Mouse (Mus musculus): ENCODE measurements around the gene Dpm2. TPM values are rescaled to one million over a fixed set of nuclear protein-coding genes. Genes with fewer than 3 reads are reported as not detected.

The Dpm2 gene
- polyA plus RNA-seq, 1 experiment from 2014 or later: 62.0 TPM

GRCm38 (mm10) chr2:32602600-32603054, 32.0 kb downstream of the Dpm2 start:
- WGBS: under 1% methylated on average over 11 of the region's 11 CpGs
- Histone ChIP-seq H3K4me2 (peak overlapping the region; percentile 67), H3K4me3 (peak overlapping the region; percentile 43), H3K27me3 (no peaks in the 10 kb centered on the region), H3K4me1 (replicated peaks) (peaks cover 21% of the 10 kb centered on the region), H3K9me3 (replicated peaks) (no peaks in the 10 kb centered on the region), H3K36me3 (peaks cover 4% of the 10 kb centered on the region; the same call in 1 of the 2 replicates), H3K9ac (0 out of 2 replicates have a peak overlapping the region, but pooled peaks have one; percentile 15), H3K27ac (peak overlapping the region; percentile 60)
- no peak; the same call in 1 of the 2 replicates for ATAC-seq (replicated peaks; ENCODE audit: insufficient number of reproducible peaks, insufficient read depth, low FRiP score, low read depth)

DNA sequence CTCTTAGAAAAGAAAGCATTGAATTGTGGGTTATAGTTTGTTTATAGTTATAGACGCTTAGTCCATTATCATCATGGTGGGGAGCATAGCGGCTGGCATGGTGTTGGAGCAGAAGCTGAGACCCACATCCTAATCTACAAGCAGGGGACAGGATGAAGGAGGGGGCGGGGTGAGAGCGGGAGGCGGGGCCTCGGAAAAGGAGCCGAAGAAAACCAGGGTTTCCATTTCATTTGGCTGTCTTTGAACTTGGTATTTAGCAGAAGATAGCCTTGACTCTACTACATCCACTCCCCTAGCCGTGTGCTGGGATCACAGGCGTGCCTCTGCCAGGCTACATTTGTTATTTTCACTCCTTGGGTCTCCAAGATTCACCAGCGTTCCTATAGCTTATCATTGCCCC, 34.0 kb downstream of the Dpm2 start:
- H3K36me3 ChIP-seq: no peaks in the 10 kb centered on the region
- no peak for ATAC-seq (replicated peaks; ENCODE audit: insufficient number of reproducible peaks, insufficient read depth, low FRiP score, low read depth)
- H3K27ac ChIP-seq: no peak overlapping the region
- no peaks in the 10 kb centered on the region for H3K27me3 ChIP-seq
- H3K9ac ChIP-seq: no peak overlapping the region
- WGBS: 35% methylated on average over 10 of the region's 10 CpGs
- no peak overlapping the region for H3K4me3 ChIP-seq
- no peaks in the 10 kb centered on the region for H3K9me3 ChIP-seq (replicated peaks)
- H3K4me2 ChIP-seq: no peak overlapping the region
- H3K4me1 ChIP-seq (replicated peaks): peaks cover 39% of the 10 kb centered on the region

DNA sequence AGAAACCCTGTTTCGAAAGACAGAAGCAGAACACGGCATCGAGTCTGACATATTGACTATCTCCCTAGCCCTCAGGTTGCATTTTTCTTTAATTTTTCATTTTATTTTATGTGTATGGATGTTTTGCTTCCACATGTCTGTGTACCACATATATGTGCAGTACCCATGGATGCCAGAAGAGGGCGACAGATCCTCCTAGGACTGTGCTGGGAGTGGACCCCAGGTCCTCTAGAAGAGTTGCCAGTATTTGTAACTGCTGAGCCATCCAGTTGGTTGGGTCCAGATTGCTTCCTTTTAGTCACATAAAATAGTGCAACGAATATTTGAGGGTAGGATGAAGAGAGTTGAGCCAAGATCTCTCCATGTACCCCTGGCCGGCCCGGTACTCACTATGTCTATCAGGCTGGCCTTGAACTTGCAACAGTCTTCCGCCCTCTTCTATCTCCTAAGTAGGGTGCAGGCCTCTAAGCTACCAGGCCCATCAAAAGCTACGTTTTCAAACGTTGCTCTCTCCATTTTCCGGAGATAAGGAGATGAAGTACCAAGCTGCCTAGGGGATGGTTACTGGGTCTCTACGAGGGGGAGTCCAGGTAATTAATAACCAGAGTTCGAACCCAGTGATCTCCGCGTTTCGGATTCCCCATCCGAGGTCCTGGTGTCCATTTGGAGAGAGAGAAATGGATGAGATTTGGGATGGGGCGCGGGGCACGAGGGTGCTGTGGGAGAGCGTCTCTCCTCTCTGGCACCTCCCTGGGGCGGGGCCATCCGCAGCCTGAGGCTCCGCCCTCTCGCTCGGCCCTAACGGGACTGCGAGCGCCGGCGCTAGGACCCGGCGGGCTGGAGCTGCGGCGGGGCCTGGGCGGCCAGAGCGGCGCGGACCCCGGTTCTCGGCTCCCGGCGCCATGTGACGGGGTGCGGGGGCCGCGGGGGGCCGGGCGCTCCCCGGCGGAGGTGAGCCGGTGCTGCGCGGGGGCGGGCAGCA, 35.8 kb downstream of the Dpm2 start:
- H3K27me3 ChIP-seq: no peaks in the 10 kb centered on the region
- H3K27ac ChIP-seq: peak overlapping the region; percentile 94
- peak overlapping the region; percentile 79 for H3K4me3 ChIP-seq
- H3K9ac ChIP-seq: peak overlapping the region; percentile 83
- H3K9me3 ChIP-seq (replicated peaks): no peaks in the 10 kb centered on the region
- no peaks in the 10 kb centered on the region for H3K36me3 ChIP-seq
- ATAC-seq (replicated peaks; ENCODE audit: insufficient number of reproducible peaks, insufficient read depth, low FRiP score, low read depth): peak; percentile 77
- 11% methylated on average over 53 of the region's 55 CpGs for WGBS
- peak overlapping the region; percentile 95 for H3K4me2 ChIP-seq
- H3K4me1 ChIP-seq (replicated peaks): peaks cover 53% of the 10 kb centered on the region

DNA sequence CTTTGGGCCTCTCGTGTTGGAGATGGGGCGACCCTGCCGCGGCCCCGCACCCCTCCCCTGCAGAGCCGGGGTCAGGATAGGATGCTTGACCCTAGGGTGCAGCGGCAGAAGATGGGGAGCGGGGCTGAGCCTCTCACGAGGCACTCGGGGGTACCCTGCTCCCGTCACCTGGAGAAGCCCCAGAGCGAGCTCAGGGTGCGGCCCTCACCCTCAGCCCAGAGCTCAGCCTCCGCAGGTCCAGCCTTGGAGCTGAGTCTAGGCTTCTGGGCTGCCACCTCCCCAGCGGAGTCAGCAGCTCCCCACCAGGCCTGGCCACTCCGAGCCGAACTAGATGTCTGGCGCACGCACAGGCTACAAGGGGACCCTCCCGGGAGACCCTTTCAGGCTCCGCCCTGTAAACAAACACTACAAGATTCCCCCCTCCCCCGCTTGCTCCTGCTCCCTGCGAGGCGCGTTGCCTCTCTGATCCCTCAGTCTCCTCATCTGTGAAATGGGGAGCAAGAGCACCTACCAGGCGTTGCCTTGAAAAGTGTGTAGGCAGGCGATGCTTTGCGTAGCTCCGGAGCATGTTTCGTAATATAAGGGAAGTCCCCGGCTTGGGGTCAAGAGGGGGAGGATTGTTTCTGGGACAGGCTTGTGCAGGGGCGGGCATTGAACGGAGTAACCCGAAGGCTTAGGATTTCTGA, 36.7 kb downstream of the Dpm2 start:
- Histone ChIP-seq H3K27me3 (no peaks in the 10 kb centered on the region), H3K4me1 (replicated peaks) (peaks cover 52% of the 10 kb centered on the region), H3K36me3 (no peaks in the 10 kb centered on the region), H3K4me3 (peak overlapping the region; percentile 79), H3K9ac (peak overlapping the region; percentile 83), H3K4me2 (peak overlapping the region; percentile 95), H3K27ac (peak overlapping the region; percentile 94), H3K9me3 (replicated peaks) (no peaks in the 10 kb centered on the region)
- no peak for ATAC-seq (replicated peaks; ENCODE audit: insufficient number of reproducible peaks, insufficient read depth, low FRiP score, low read depth)
- WGBS: 4% methylated on average over 34 of the region's 34 CpGs

GRCm38 (mm10) chr2:32608141-32608777, 37.6 kb downstream of the Dpm2 start:
- Histone ChIP-seq H3K9me3 (replicated peaks) (no peaks in the 10 kb centered on the region), H3K4me1 (replicated peaks) (peaks cover 49% of the 10 kb centered on the region)

DNA sequence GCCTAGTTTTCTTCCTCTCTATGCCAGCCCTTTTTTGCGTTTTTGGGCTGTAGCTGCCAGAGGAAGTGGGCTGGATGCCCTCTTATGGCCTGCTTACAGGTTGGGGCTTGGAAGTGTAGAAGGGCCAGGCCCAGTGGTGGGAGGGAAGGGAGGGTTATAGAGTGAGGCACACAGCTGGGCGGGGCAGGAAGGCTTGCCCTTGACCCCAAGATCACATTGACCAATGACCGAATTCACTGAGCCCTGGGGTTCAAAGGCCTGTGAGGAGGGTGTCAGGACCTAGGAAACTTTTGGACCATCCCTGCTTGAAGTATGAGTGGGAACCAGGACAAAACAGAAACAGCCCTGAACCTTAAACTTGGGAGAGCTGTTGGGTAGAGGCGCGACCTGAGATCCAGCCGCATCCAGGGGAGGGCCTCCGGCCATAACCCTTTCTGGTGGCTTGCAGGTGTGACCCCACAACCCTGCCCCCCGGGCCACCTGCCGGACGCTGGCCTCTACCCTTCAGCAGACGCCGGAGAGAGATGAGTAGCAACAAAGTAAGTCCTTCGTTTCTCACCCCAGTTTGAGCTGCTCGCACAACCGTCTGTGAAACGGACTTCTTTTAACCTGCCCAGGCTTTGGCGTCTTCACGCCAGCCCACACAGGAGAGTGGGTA, 38.2 kb downstream of the Dpm2 start:
- peak; percentile 27; the same call in 1 of the 2 replicates for ATAC-seq (replicated peaks; ENCODE audit: insufficient number of reproducible peaks, insufficient read depth, low FRiP score, low read depth)
- peak overlapping the region; percentile 94 for H3K27ac ChIP-seq
- peaks cover 49% of the 10 kb centered on the region for H3K4me1 ChIP-seq (replicated peaks)
- H3K27me3 ChIP-seq: no peaks in the 10 kb centered on the region
- peak overlapping the region; percentile 83 for H3K9ac ChIP-seq
- peak overlapping the region; percentile 79 for H3K4me3 ChIP-seq
- H3K36me3 ChIP-seq: no peaks in the 10 kb centered on the region
- H3K9me3 ChIP-seq (replicated peaks): no peaks in the 10 kb centered on the region
- 38% methylated on average over 18 of the region's 18 CpGs for WGBS
- H3K4me2 ChIP-seq: peak overlapping the region; percentile 95

More at GRCm38 (mm10) chr2:32608141-32608777, 37.6 kb downstream of the Dpm2 start:
- H3K4me3 ChIP-seq: peak overlapping the region; percentile 79
- peak overlapping the region; percentile 83 for H3K9ac ChIP-seq
- peak overlapping the region; percentile 95 for H3K4me2 ChIP-seq
- H3K36me3 ChIP-seq: no peaks in the 10 kb centered on the region
- ATAC-seq (replicated peaks; ENCODE audit: insufficient number of reproducible peaks, insufficient read depth, low FRiP score, low read depth): peak; percentile 79
- no peaks in the 10 kb centered on the region for H3K27me3 ChIP-seq
- peak overlapping the region; percentile 94 for H3K27ac ChIP-seq
- WGBS: 3% methylated on average over 25 of the region's 25 CpGs

- H3K9me3 ChIP-seq (replicated peaks): no peaks in the 10 kb centered on the region
- H3K36me3 ChIP-seq: peaks cover 12% of the 10 kb centered on the region; the same call in 1 of the 2 replicates
- H3K27me3 ChIP-seq: no peaks in the 10 kb centered on the region
- peak overlapping the region; percentile 52 for H3K4me3 ChIP-seq
- ATAC-seq (replicated peaks; ENCODE audit: insufficient number of reproducible peaks, insufficient read depth, low FRiP score, low read depth): no peak
- peaks cover 49% of the 10 kb centered on the region for H3K4me1 ChIP-seq (replicated peaks)
- peak overlapping the region; percentile 58 for H3K27ac ChIP-seq
- H3K9ac ChIP-seq: peak overlapping the region; percentile 40
- WGBS: 10% methylated on average over 23 of the region's 23 CpGs
- peak overlapping the region; percentile 95 for H3K4me2 ChIP-seq
Measured at GRCm38 (mm10) chr2:32610610-32611229, 40.1 kb downstream of the Dpm2 start.

DNA sequence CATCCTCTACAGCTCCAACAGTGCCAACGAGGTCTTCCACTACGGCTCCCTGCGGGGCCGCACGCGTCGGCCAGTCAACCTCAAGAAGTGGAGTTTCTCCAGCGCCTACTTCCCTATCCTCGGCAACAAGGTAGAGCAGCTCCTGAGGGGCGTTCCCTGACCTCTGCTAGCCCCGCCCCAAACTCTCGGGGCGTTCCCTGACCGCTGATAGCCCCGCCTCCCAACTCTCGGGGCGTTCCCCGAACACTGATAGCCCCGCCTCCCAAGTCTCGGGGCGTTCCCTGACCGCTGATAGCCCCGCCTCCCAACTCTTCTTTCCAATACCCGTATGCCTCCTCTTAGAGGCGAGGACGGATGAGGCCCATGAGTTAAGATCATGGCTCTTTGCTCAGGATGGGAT, 41.6 kb downstream of the Dpm2 start:
- Histone ChIP-seq H3K4me3 (no peak overlapping the region), H3K27me3 (no peaks in the 10 kb centered on the region), H3K4me1 (replicated peaks) (peaks cover 47% of the 10 kb centered on the region), H3K36me3 (peaks cover 26% of the 10 kb centered on the region), H3K9ac (no peak overlapping the region), H3K27ac (no peak overlapping the region), H3K4me2 (no peak overlapping the region), H3K9me3 (replicated peaks) (no peaks in the 10 kb centered on the region)
- 78% methylated on average over 26 of the region's 26 CpGs for WGBS
- ATAC-seq (replicated peaks; ENCODE audit: insufficient number of reproducible peaks, insufficient read depth, low FRiP score, low read depth): no peak

- no peak for ATAC-seq (replicated peaks; ENCODE audit: insufficient number of reproducible peaks, insufficient read depth, low FRiP score, low read depth)
- Histone ChIP-seq H3K4me3 (no peak overlapping the region), H3K9me3 (replicated peaks) (no peaks in the 10 kb centered on the region), H3K36me3 (peaks cover 40% of the 10 kb centered on the region), H3K27me3 (no peaks in the 10 kb centered on the region), H3K9ac (no peak overlapping the region), H3K4me1 (replicated peaks) (peaks cover 36% of the 10 kb centered on the region), H3K27ac (no peak overlapping the region), H3K4me2 (no peak overlapping the region)
- 95% methylated on average over 1 of the region's 1 CpGs for WGBS
Measured at GRCm38 (mm10) chr2:32617109-32617508, 46.5 kb downstream of the Dpm2 start.

GRCm38 (mm10) chr2:32617601-32618000, 46.9 kb downstream of the Dpm2 start:
- WGBS: 93% methylated on average over 4 of the region's 4 CpGs
- H3K36me3 ChIP-seq: peaks cover 40% of the 10 kb centered on the region

More at GRCm38 (mm10) chr2:32617601-32618000, 46.9 kb downstream of the Dpm2 start:
- Histone ChIP-seq H3K4me3 (no peak overlapping the region), H3K9ac (no peak overlapping the region), H3K4me2 (no peak overlapping the region), H3K27ac (no peak overlapping the region), H3K27me3 (no peaks in the 10 kb centered on the region), H3K9me3 (replicated peaks) (no peaks in the 10 kb centered on the region), H3K4me1 (replicated peaks) (peaks cover 37% of the 10 kb centered on the region)
- ATAC-seq (replicated peaks; ENCODE audit: insufficient number of reproducible peaks, insufficient read depth, low FRiP score, low read depth): no peak

All from heart, embryonic 15.5 days (tissue).